12 mouse cellular contexts compared by ENCODE assay signal in genomic region chr15:96744153-96744881, GRCm38 (mm10). TPM values are rescaled to one million over a fixed set of nuclear protein-coding genes. Genes with fewer than 3 reads are reported as not detected.
DNase-seq lines count a peak whose midpoint lies in the region; ATAC-seq and TF ChIP-seq lines count a peak whose summit lies in the region.
"Had no signal": no experiment of that assay in that cellular context is flagged by ENCODE, and none has a peak within 500 bp of the region (broad histone marks: within the 10 kb centered on the region; RNA-seq: fewer than 3 reads in every experiment).

No protein-coding gene starts in this region.

- peak overlapping the region; percentile 25 for H3K4me2 ChIP-seq in heart, embryonic 11.5 days
- H3K4me2 ChIP-seq in liver, embryonic 14.5 days (ENCODE audit: low read depth): peak overlapping the region; percentile 43
- H3K4me2 ChIP-seq in stomach, embryonic 15.5 days: no peak overlapping the region
- no peak overlapping the region for H3K4me2 ChIP-seq in midbrain, embryonic 14.5 days (ENCODE audit: low read length)
- H3K4me2 ChIP-seq: embryonic facial prominence, embryonic 15.5 days; intestine, embryonic 15.5 days; midbrain, embryonic 11.5 days had no signal

- no peak overlapping the region for H3K9ac ChIP-seq in heart, embryonic 11.5 days (ENCODE audit: low read depth, low read length)
- peak overlapping the region; percentile 18 for H3K9ac ChIP-seq in liver, embryonic 14.5 days (replicated peaks)
- H3K9ac ChIP-seq in stomach, embryonic 15.5 days: no peak overlapping the region
- no peak overlapping the region for H3K9ac ChIP-seq in midbrain, embryonic 14.5 days (replicated peaks; ENCODE audit: low read length)
- H3K9ac ChIP-seq: embryonic facial prominence, embryonic 15.5 days; intestine, embryonic 15.5 days had no signal

- H3K27me3 ChIP-seq in heart, embryonic 11.5 days (ENCODE audit: control insufficient read depth, insufficient read depth, low read length): no peaks in the 10 kb centered on the region
- H3K27me3 ChIP-seq in liver, embryonic 14.5 days (ENCODE audit: control insufficient read depth, insufficient read depth, low read length): no peaks in the 10 kb centered on the region
- H3K27me3 ChIP-seq in stomach, embryonic 15.5 days (replicated peaks): no peaks in the 10 kb centered on the region
- no peaks in the 10 kb centered on the region for H3K27me3 ChIP-seq in midbrain, embryonic 14.5 days (ENCODE audit: control insufficient read depth, insufficient read depth, low read length)
- H3K27me3 ChIP-seq: embryonic facial prominence, embryonic 15.5 days; intestine, embryonic 15.5 days had no signal

- peak; percentile 95 for DNase-seq in heart, adult 11 months
- no peak for DNase-seq in heart, postnatal 36 days
- DNase-seq in liver, embryonic 14.5 days (ENCODE audit: low read depth in 3 of 3, low spot score in 3 of 3): peak in 1 of 3 experiments; percentile 35
- no peak for DNase-seq in midbrain, embryonic 14.5 days
- no peak for DNase-seq in ovary, adult 18-20 months (ENCODE audit: low spot score)
- no peak for DNase-seq in thymus, postnatal 4 days
- DNase-seq: layer of hippocampus, postnatal 36 days had no signal

- WGBS in heart, embryonic 11.5 days (ENCODE audit: insufficient replicate concordance): 23% methylated on average over 18 of the region's 18 CpGs
- 15% methylated on average over 18 of the region's 18 CpGs for WGBS in liver, embryonic 14.5 days (ENCODE audit: insufficient replicate concordance)
- WGBS in stomach, embryonic 15.5 days: 61% methylated on average over 18 of the region's 18 CpGs
- 86% methylated on average over 18 of the region's 18 CpGs for WGBS in midbrain, embryonic 14.5 days

- intact Hi-C loops in heart, postnatal 36 days (cut with DNase I): no loop called here

- no peak overlapping the region for H3K4me3 ChIP-seq in heart, embryonic 11.5 days (ENCODE audit: low read depth, low read length)
- no peak overlapping the region for H3K4me3 ChIP-seq in liver, embryonic 14.5 days (ENCODE audit: insufficient read depth in 1 of 2, low read depth in 2 of 2, low read length in 2 of 2)
- no peak overlapping the region for H3K4me3 ChIP-seq in stomach, embryonic 15.5 days (replicated peaks)
- no peak overlapping the region for H3K4me3 ChIP-seq in midbrain, embryonic 14.5 days (replicated peaks; ENCODE audit: low read depth, low read length)
- H3K4me3 ChIP-seq: embryonic facial prominence, embryonic 15.5 days; intestine, embryonic 15.5 days had no signal

- peak; percentile 68 for TF ChIP-seq EP300 in liver, embryonic 14.5 days (IDR thresholded peaks at IDR 0.05; ENCODE audit: low read depth)

- no peaks in the 10 kb centered on the region for H3K9me3 ChIP-seq in heart, embryonic 11.5 days (replicated peaks; ENCODE audit: control insufficient read depth, low read length)
- no peaks in the 10 kb centered on the region for H3K9me3 ChIP-seq in liver, embryonic 14.5 days (ENCODE audit: control insufficient read depth, low read length)
- no peaks in the 10 kb centered on the region for H3K9me3 ChIP-seq in stomach, embryonic 15.5 days
- H3K9me3 ChIP-seq in midbrain, embryonic 14.5 days (ENCODE audit: control insufficient read depth, low read length): no peaks in the 10 kb centered on the region
- H3K9me3 ChIP-seq: embryonic facial prominence, embryonic 15.5 days; intestine, embryonic 15.5 days had no signal

- ATAC-seq in heart, embryonic 11.5 days (replicated peaks; ENCODE audit: insufficient number of reproducible peaks, low FRiP score, low TSS enrichment): peak; percentile 67
- ATAC-seq in liver, embryonic 14.5 days (ENCODE audit: insufficient read depth): peak; percentile 61; the same call in 1 of the 2 replicates
- no peak for ATAC-seq in stomach, embryonic 15.5 days (ENCODE audit: insufficient read depth, low FRiP score, low read depth)
- ATAC-seq in midbrain, embryonic 14.5 days (ENCODE audit: low FRiP score, low TSS enrichment): no peak

- H3K36me3 ChIP-seq in heart, embryonic 11.5 days (ENCODE audit: control insufficient read depth, insufficient read depth, low read length): no peaks in the 10 kb centered on the region
- H3K36me3 ChIP-seq in liver, embryonic 14.5 days (replicated peaks; ENCODE audit: control insufficient read depth, insufficient read depth, low read depth): no peaks in the 10 kb centered on the region
- H3K36me3 ChIP-seq in stomach, embryonic 15.5 days: no peaks in the 10 kb centered on the region
- no peaks in the 10 kb centered on the region for H3K36me3 ChIP-seq in midbrain, embryonic 14.5 days (ENCODE audit: control insufficient read depth, insufficient read depth, low read length)
- H3K36me3 ChIP-seq: embryonic facial prominence, embryonic 15.5 days; intestine, embryonic 15.5 days had no signal

- H3K27ac ChIP-seq in heart, embryonic 11.5 days (ENCODE audit: low read depth, low read length): peak overlapping the region; percentile 91
- 0 out of 2 replicates have a peak overlapping the region, but pooled peaks have one; percentile 4 for H3K27ac ChIP-seq in liver, embryonic 14.5 days
- peak overlapping the region; percentile 19; the same call in 1 of the 2 replicates for H3K27ac ChIP-seq in stomach, embryonic 15.5 days
- H3K27ac ChIP-seq in midbrain, embryonic 14.5 days (replicated peaks; ENCODE audit: low read depth, low read length): no peak overlapping the region
- H3K27ac ChIP-seq: embryonic facial prominence, embryonic 15.5 days had no signal

- peaks cover 19% of the 10 kb centered on the region for H3K4me1 ChIP-seq in heart, embryonic 11.5 days (ENCODE audit: control insufficient read depth, insufficient read depth, low read length)
- peaks cover 19 to 32% of the 10 kb centered on the region in 2 experiments for H3K4me1 ChIP-seq in liver, embryonic 14.5 days (replicated peaks; ENCODE audit: control insufficient read depth in 2 of 2, insufficient read depth in 2 of 2, low read length in 1 of 2)
- H3K4me1 ChIP-seq in stomach, embryonic 15.5 days: no peaks in the 10 kb centered on the region
- H3K4me1 ChIP-seq in midbrain, embryonic 14.5 days (ENCODE audit: control insufficient read depth, insufficient read depth, low read length): no peaks in the 10 kb centered on the region
- H3K4me1 ChIP-seq: embryonic facial prominence, embryonic 15.5 days had no signal

- TF ChIP-seq CTCF in liver, embryonic 14.5 days (IDR thresholded peaks at IDR 0.05; ENCODE audit: low read depth): no peak

RNA-seq across cellular contexts. Expression of gene Slc38a2, which starts 44.8 kb away (rescaled TPM):
- total RNA-seq in heart, postnatal 36 days (2021): 100 to 1,000 TPM; 173 to 251 TPM
- polyA plus RNA-seq in heart, embryonic 11.5 days (2014; fragmentation: Nextera tagmentation; extraction: Ambion mirVana): 139 and 157 TPM in 2 replicates
- polyA plus RNA-seq in liver, embryonic 14.5 days (2012; rRNA removed): 16.9 and 19.9 TPM in 2 replicates
- polyA plus RNA-seq in liver, embryonic 14.5 days (2014; fragmentation: Nextera tagmentation; extraction: Ambion mirVana): 28.8 and 32.8 TPM in 2 replicates
- polyA plus RNA-seq in stomach, embryonic 15.5 days (2015; fragmentation: Nextera tagmentation; extraction: Ambion mirVana): 104 and 107 TPM in 2 replicates
- polyA plus RNA-seq in midbrain, embryonic 14.5 days (2014; fragmentation: Nextera tagmentation; extraction: Ambion mirVana): 131 and 159 TPM in 2 replicates

Comparison
In these comparisons a context has a peak if more than half of its experiments do, and no peak if none do; other contexts are left out.
1. ATAC-seq: peak in heart, embryonic 11.5 days (single experiment) and liver, embryonic 14.5 days (single experiment); none in stomach, embryonic 15.5 days (single experiment) and midbrain, embryonic 14.5 days (single experiment).
2. H3K4me2 ChIP-seq: peak in heart, embryonic 11.5 days (single experiment) and liver, embryonic 14.5 days (single experiment); none in stomach, embryonic 15.5 days (single experiment) and midbrain, embryonic 14.5 days (single experiment).